Mouse (Mus musculus): Measurements from ENCODE around the gene Actg1. TPM values are rescaled to one million over a fixed set of nuclear protein-coding genes. Genes with fewer than 3 reads are reported as not detected.

Gene Actg1
- total and polyA plus RNA-seq, 3 experiments: 1,832 to 4,362 (median 2,424) TPM

- Histone ChIP-seq H3K4me2 (ENCODE audit: insufficient read depth, low read depth, poor library complexity, severe bottlenecking) (peak overlapping the region; percentile 93), H3K27ac (ENCODE audit: insufficient read depth, low read depth) (no peak overlapping the region), H3K9me3 (replicated peaks; ENCODE audit: low read length) (peaks cover 23% of the 10 kb centered on the region), H3K4me1 (ENCODE audit: control insufficient read depth in 1 of 2, insufficient read depth in 2 of 2) (peaks cover 15 to 20% of the 10 kb centered on the region in 2 experiments), H3K4me3 (replicated peaks in 1 of 3; ENCODE audit: low read depth in 2 of 3, low read length in 2 of 3, poor library complexity in 1 of 3) (peak overlapping the region; percentile 23 to 55 (median 41)), H3K79me2 (replicated peaks; ENCODE audit: control insufficient read depth, extremely low read depth, insufficient read depth, poor library complexity, severe bottlenecking) (no peaks in the 10 kb centered on the region), H3K27me3 (replicated peaks) (peaks cover 91% of the 10 kb centered on the region), H3K9ac (ENCODE audit: insufficient read depth, low read depth) (peak overlapping the region; percentile 64), H3K36me3 (replicated peaks in 1 of 2; ENCODE audit: control insufficient read depth in 1 of 2, insufficient read depth in 1 of 2, low read length in 1 of 2) (no peaks in the 10 kb centered on the region)
- in situ Hi-C loops (cut with MboI; ENCODE audit: low pct_ligation_motif_present, low pct_unique_long_range_greater_than_20kb, low sequenced_read_pairs): loop anchor here (5.0 kb wide), 1 partner anchor 293 kb away; no protein-coding TSS in a partner anchor
- dilution Hi-C loops (cut with MboI; ENCODE audit: extremely low pct_ligation_motif_present, extremely low pct_unique_long_range_greater_than_20kb, low sequenced_read_pairs): no loop called here
- TF ChIP-seq JUN (IDR thresholded peaks at IDR 0.05; ENCODE audit: insufficient read depth, low read depth, low read length) (no peak), MYC (IDR thresholded peaks at IDR 0.05; ENCODE audit: low read depth, low read length) (0 out of 2 replicates have a peak, but pooled peaks have one; percentile 17)
- DNase-seq (ENCODE audit: extremely low read depth): no peak
These were observed 42.6 kb downstream of the Actg1 start for GRCm38 (mm10) chr11:120305535-120306365.

GRCm38 (mm10) chr11:120304886-120305534, 43.3 kb downstream of the Actg1 start:
- dilution Hi-C loops (cut with MboI; ENCODE audit: extremely low pct_ligation_motif_present, extremely low pct_unique_long_range_greater_than_20kb, low sequenced_read_pairs): no loop called here
- H3K4me3 ChIP-seq (replicated peaks in 1 of 3; ENCODE audit: low read depth in 2 of 3, low read length in 2 of 3, poor library complexity in 1 of 3): peak overlapping the region; percentile 23 to 55 (median 41)
- peaks cover 12 to 18% of the 10 kb centered on the region in 2 experiments for H3K4me1 ChIP-seq (ENCODE audit: control insufficient read depth in 1 of 2, insufficient read depth in 2 of 2)
- peaks cover 21% of the 10 kb centered on the region for H3K9me3 ChIP-seq (replicated peaks; ENCODE audit: low read length)
- H3K27me3 ChIP-seq (replicated peaks): peaks cover 90% of the 10 kb centered on the region
- peak overlapping the region; percentile 93 for H3K4me2 ChIP-seq (ENCODE audit: insufficient read depth, low read depth, poor library complexity, severe bottlenecking)
- no peaks in the 10 kb centered on the region for H3K79me2 ChIP-seq (replicated peaks; ENCODE audit: control insufficient read depth, extremely low read depth, insufficient read depth, poor library complexity, severe bottlenecking)
- peak; percentile 95 for DNase-seq (ENCODE audit: extremely low read depth)
- in situ Hi-C loops (cut with MboI; ENCODE audit: low pct_ligation_motif_present, low pct_unique_long_range_greater_than_20kb, low sequenced_read_pairs): loop anchor here (5.0 kb wide), 1 partner anchor 293 kb away; no protein-coding TSS in a partner anchor
- H3K27ac ChIP-seq (ENCODE audit: insufficient read depth, low read depth): no peak overlapping the region
- peak overlapping the region; percentile 64 for H3K9ac ChIP-seq (ENCODE audit: insufficient read depth, low read depth)
- no peaks in the 10 kb centered on the region for H3K36me3 ChIP-seq (replicated peaks in 1 of 2; ENCODE audit: control insufficient read depth in 1 of 2, insufficient read depth in 1 of 2, low read length in 1 of 2)
- peak; percentile 80 for TF ChIP-seq TCF12 (IDR thresholded peaks at IDR 0.05; ENCODE audit: low read depth, low read length)
- no peak for TF ChIP-seq POLR2A (IDR thresholded peaks at IDR 0.05; ENCODE audit: low read depth, low read length)
- TF ChIP-seq NRF1 (IDR thresholded peaks at IDR 0.05; ENCODE audit: low read depth, low read length): peak; percentile 37; the same call in 1 of the 2 replicates
- TF ChIP-seq MAFK (IDR thresholded peaks at IDR 0.05; ENCODE audit: insufficient replicate concordance, low read length): peak; percentile 70; the same call in 1 of the 2 replicates
- TF ChIP-seq TBP (conservative IDR thresholded peaks at IDR 0.05; ENCODE audit: low read depth, low read length): no peak
- peak; percentile 84 for TF ChIP-seq MXI1 (IDR thresholded peaks at IDR 0.05; ENCODE audit: low read depth, low read length)
- TF ChIP-seq CHD2 (IDR thresholded peaks at IDR 0.05; ENCODE audit: low read length): peak; percentile 73; the same call in 1 of the 2 replicates
- no peak for TF ChIP-seq CHD1 (IDR thresholded peaks at IDR 0.05; ENCODE audit: low read depth, low read length)
- no peak for TF ChIP-seq USF2 (conservative IDR thresholded peaks at IDR 0.05; ENCODE audit: low read depth, low read length)
- TF ChIP-seq MYC (IDR thresholded peaks at IDR 0.05; ENCODE audit: low read depth, low read length): peak; percentile 44; the same call in 1 of the 2 replicates
- no peak for TF ChIP-seq PAX5 (IDR thresholded peaks at IDR 0.05; ENCODE audit: low read length)
- no peak; the same call in 1 of the 2 replicates for TF ChIP-seq HCFC1 (IDR thresholded peaks at IDR 0.05; ENCODE audit: low read depth, low read length)
- no peak for TF ChIP-seq ZMIZ1 (IDR thresholded peaks at IDR 0.05; ENCODE audit: low read depth, low read length)
- TF ChIP-seq ZKSCAN1 (IDR thresholded peaks at IDR 0.05; ENCODE audit: borderline replicate concordance, low read depth, low read length): no peak
- TF ChIP-seq SMC3 (IDR thresholded peaks at IDR 0.05; ENCODE audit: low read depth, low read length): no peak; the same call in 1 of the 2 replicates
- peak; percentile 67; the same call in 1 of the 2 replicates for TF ChIP-seq RCOR1 (conservative IDR thresholded peaks at IDR 0.05; ENCODE audit: low read depth, low read length)
- peak; percentile 77 for TF ChIP-seq UBTF (IDR thresholded peaks at IDR 0.05; ENCODE audit: low read depth, low read length)
- peak; percentile 77 for TF ChIP-seq ETS1 (conservative IDR thresholded peaks at IDR 0.05; ENCODE audit: low read depth, low read length)
- TF ChIP-seq E2F4 (IDR thresholded peaks at IDR 0.05; ENCODE audit: insufficient replicate concordance, low read depth, low read length): 0 out of 2 replicates have a peak, but pooled peaks have one; percentile 38
- TF ChIP-seq KAT2A (IDR thresholded peaks at IDR 0.05; ENCODE audit: insufficient replicate concordance, low read length): peak; percentile 69; the same call in 1 of the 2 replicates
- peak; percentile 29; the same call in 1 of the 2 replicates for TF ChIP-seq EP300 (IDR thresholded peaks at IDR 0.05; ENCODE audit: low read length)
- peak; percentile 83 for TF ChIP-seq MEF2A (IDR thresholded peaks at IDR 0.05; ENCODE audit: borderline replicate concordance, low read depth, low read length)
- TF ChIP-seq MAX (IDR thresholded peaks at IDR 0.05; ENCODE audit: low read length): peak; percentile 84; the same call in 1 of the 2 replicates
- TF ChIP-seq CTCF (conservative IDR thresholded peaks at IDR 0.05 in 1 of 2, IDR thresholded peaks at IDR 0.05 in 1 of 2; ENCODE audit: low read depth in 2 of 2, low read length in 2 of 2): peak in 1 of 2 experiments; percentile 73; a peak in 2 of 4 replicates
- TF ChIP-seq SIN3A (IDR thresholded peaks at IDR 0.05; ENCODE audit: low read length): peak; percentile 62; the same call in 1 of the 2 replicates
- TF ChIP-seq ZC3H11A (IDR thresholded peaks at IDR 0.05; ENCODE audit: low read depth, low read length): no peak
- peak; percentile 70 for TF ChIP-seq IRF4 (IDR thresholded peaks at IDR 0.05; ENCODE audit: low read depth, low read length)
- TF ChIP-seq USF1 (IDR thresholded peaks at IDR 0.05; ENCODE audit: low read depth, low read length): peak; percentile 39

Measured in CH12.LX (cell line).